Mouse (Mus musculus) G1E (cell line): ENCODE results near the gene Cyb5d2. TPM values are rescaled to one million over a fixed set of nuclear protein-coding genes. Genes with fewer than 3 reads are reported as not detected.
"Not testable (repeated sequence)": the region's sequence is repeated elsewhere in the genome, so short reads cannot be mapped to it uniquely, and the experiment has no call there.

Experiments used
- ATAC-seq: 2 replicates; pipeline ENCODE4 v1.8.0; 2016; ENCODE audit warnings: mild to moderate bottlenecking; ENCODE audit not compliant: insufficient number of reproducible peaks, poor library complexity, low FRiP score, severe bottlenecking; ENCODE audit errors: extremely low read depth
- DNase-seq: peaks from one replicate; pipeline ENCODE4 v3.0.0; 2012; ENCODE audit warnings: low spot score
- H3K27me3 ChIP-seq: 2 replicates; pipeline ENCODE4 v1.6.1; 2012; ENCODE audit warnings: mild to moderate bottlenecking, low read length, inconsistent platforms; ENCODE audit not compliant: insufficient read depth
- H3K36me3 ChIP-seq: replicated peaks from 2 replicates; pipeline ENCODE3; 2012; ENCODE audit warnings: mild to moderate bottlenecking, inconsistent platforms
- H3K4me1 ChIP-seq: 2 replicates; pipeline ENCODE4 v1.6.1; 2012; ENCODE audit warnings: low read depth, low read length, inconsistent platforms, mixed read lengths; ENCODE audit not compliant: insufficient read depth
- H3K4me3 ChIP-seq: 2 replicates; pipeline ENCODE4 v1.5.1; 2012; ENCODE audit warnings: low read depth, mild to moderate bottlenecking, inconsistent platforms, low read length, moderate library complexity, mixed read lengths
- H3K9me3 ChIP-seq: replicated peaks from 2 replicates; pipeline ENCODE4 v1.6.1; 2012; ENCODE audit warnings: inconsistent platforms
- CTCF ChIP-seq: IDR thresholded peaks from 2 replicates; pipeline ENCODE4 v1.5.1; 2012; ENCODE audit warnings: low read depth, low read length, inconsistent platforms, mixed read lengths
- GATA1 ChIP-seq: IDR thresholded peaks from 2 replicates; pipeline ENCODE4 v1.6.1; 2012; ENCODE audit warnings: borderline replicate concordance, low read length, inconsistent platforms, mixed read lengths
- GATA2 ChIP-seq: IDR thresholded peaks from 2 replicates; pipeline ENCODE4 v1.6.1; 2012; ENCODE audit warnings: low read depth, low read length, inconsistent platforms, borderline replicate concordance
- POLR2AphosphoS5 ChIP-seq: IDR thresholded peaks from 2 replicates; pipeline ENCODE4 v1.6.1; 2012; ENCODE audit warnings: low read depth, low read length, inconsistent platforms; ENCODE audit not compliant: insufficient replicate concordance
- TAL1 ChIP-seq: conservative IDR thresholded peaks from 2 replicates; pipeline ENCODE4 v1.6.1; 2012; ENCODE audit warnings: low read depth, low read length, inconsistent platforms, mixed read lengths
- polyA plus RNA-seq: library from polyadenylated mRNA; stranded (reverse); fragments of >175 nt; gene quantifications from 2 replicates; pipeline ENCODE4 v1.2.3, GENCODE M21; 2012
- total RNA-seq, 2 experiments: library from RNA; stranded (forward) in 1 of 2; stranded (reverse) in 1 of 2; fragments of 200-1000 nt in 1 of 2; fragments of >200 nt in 1 of 2; fragmentation: Nextera tagmentation in 1 of 2; gene quantifications; 2 replicates each; pipeline ENCODE4 v1.2.3; 2014 to 2017

Cyb5d2 gene
- total and polyA plus RNA-seq, 3 experiments, result 0.43 to 11.7 (median 8.5) TPM

GRCm38 (mm10) chr11:72792033-72792432, 3.9 kb downstream of the Cyb5d2 start:
- peaks cover 16% of the 10 kb centered on the region for H3K4me1 ChIP-seq
- no peaks in the 10 kb centered on the region for H3K9me3 ChIP-seq
- no peak for DNase-seq
- no peak for TF ChIP-seq TAL1
- no peak for TF ChIP-seq CTCF
- no peak for TF ChIP-seq GATA1
- TF ChIP-seq GATA2, result no peak
- no peak for TF ChIP-seq POLR2AphosphoS5
- H3K27me3 ChIP-seq, result no peaks in the 10 kb centered on the region
- H3K4me3 ChIP-seq, result no peak overlapping the region
- no peak for ATAC-seq
- peaks cover 5% of the 10 kb centered on the region for H3K36me3 ChIP-seq

GRCm38 (mm10) chr11:72782503-72782902, 13.4 kb downstream of the Cyb5d2 start:
- Histone ChIP-seq H3K9me3 (no peaks in the 10 kb centered on the region), H3K27me3 (no peaks in the 10 kb centered on the region), H3K4me3 (no peak overlapping the region), H3K36me3 (peaks cover under 1% of the 10 kb centered on the region), H3K4me1 (no peaks in the 10 kb centered on the region; the same call in 1 of the 2 replicates)
- DNase-seq (no peak), ATAC-seq (no peak)
- TF ChIP-seq TAL1, result no peak
- no peak for TF ChIP-seq POLR2AphosphoS5
- no peak for TF ChIP-seq GATA1
- no peak for TF ChIP-seq CTCF
- no peak for TF ChIP-seq GATA2

GRCm38 (mm10) chr11:72782103-72782502, 13.8 kb downstream of the Cyb5d2 start:
- Histone ChIP-seq H3K4me1 (no peaks in the 10 kb centered on the region; the same call in 1 of the 2 replicates), H3K36me3 (no peaks in the 10 kb centered on the region), H3K9me3 (no peaks in the 10 kb centered on the region), H3K27me3 (no peaks in the 10 kb centered on the region), H3K4me3 (no peak overlapping the region)
- no peak for DNase-seq
- TF ChIP-seq TAL1 (no peak), POLR2AphosphoS5 (no peak), CTCF (no peak), GATA2 (no peak), GATA1 (no peak)
- ATAC-seq, result no peak

- Histone ChIP-seq H3K4me3 (no peak overlapping the region), H3K9me3 (no peaks in the 10 kb centered on the region), H3K36me3 (no peaks in the 10 kb centered on the region), H3K4me1 (no peaks in the 10 kb centered on the region; the same call in 1 of the 2 replicates), H3K27me3 (no peaks in the 10 kb centered on the region; the same call in 1 of the 2 replicates)
- TF ChIP-seq GATA1 (no peak), TAL1 (no peak), CTCF (no peak), GATA2 (no peak), POLR2AphosphoS5 (no peak)
- DNase-seq, result no peak
- ATAC-seq, result no peak
Measured at GRCm38 (mm10) chr11:72778957-72779356, 17.0 kb downstream of the Cyb5d2 start.

- H3K4me1 ChIP-seq, H3K9me3 ChIP-seq, ATAC-seq, DNase-seq, H3K4me3 ChIP-seq, H3K27me3 ChIP-seq: not testable (repeated sequence)
- peaks cover 37% of the 10 kb centered on the region for H3K36me3 ChIP-seq
Measured at GRCm38 (mm10) chr11:72772611-72773010, 23.3 kb downstream of the Cyb5d2 start.

GRCm38 (mm10) chr11:72771461-72771860, 24.5 kb downstream of the Cyb5d2 start:
- H3K27me3 ChIP-seq, result no peaks in the 10 kb centered on the region; the same call in 1 of the 2 replicates
- DNase-seq (no peak), ATAC-seq (no peak)
- TF ChIP-seq POLR2AphosphoS5 (no peak), GATA2 (no peak), GATA1 (no peak), TAL1 (no peak), CTCF (no peak)
- peaks cover 44% of the 10 kb centered on the region for H3K36me3 ChIP-seq
- no peak overlapping the region for H3K4me3 ChIP-seq
- no peaks in the 10 kb centered on the region for H3K9me3 ChIP-seq
- H3K4me1 ChIP-seq, result no peaks in the 10 kb centered on the region

GRCm38 (mm10) chr11:72770816-72771215, 25.1 kb downstream of the Cyb5d2 start:
- DNase-seq, result no peak
- Histone ChIP-seq H3K27me3 (no peaks in the 10 kb centered on the region; the same call in 1 of the 2 replicates), H3K9me3 (no peaks in the 10 kb centered on the region), H3K4me3 (no peak overlapping the region), H3K36me3 (peaks cover 46% of the 10 kb centered on the region), H3K4me1 (no peaks in the 10 kb centered on the region)
- ATAC-seq, result no peak
- TF ChIP-seq POLR2AphosphoS5 (no peak), CTCF (no peak), GATA1 (no peak), GATA2 (no peak), TAL1 (no peak)
